ENCODE assay signal across 1 mouse cellular context in the genomic region with DNA sequence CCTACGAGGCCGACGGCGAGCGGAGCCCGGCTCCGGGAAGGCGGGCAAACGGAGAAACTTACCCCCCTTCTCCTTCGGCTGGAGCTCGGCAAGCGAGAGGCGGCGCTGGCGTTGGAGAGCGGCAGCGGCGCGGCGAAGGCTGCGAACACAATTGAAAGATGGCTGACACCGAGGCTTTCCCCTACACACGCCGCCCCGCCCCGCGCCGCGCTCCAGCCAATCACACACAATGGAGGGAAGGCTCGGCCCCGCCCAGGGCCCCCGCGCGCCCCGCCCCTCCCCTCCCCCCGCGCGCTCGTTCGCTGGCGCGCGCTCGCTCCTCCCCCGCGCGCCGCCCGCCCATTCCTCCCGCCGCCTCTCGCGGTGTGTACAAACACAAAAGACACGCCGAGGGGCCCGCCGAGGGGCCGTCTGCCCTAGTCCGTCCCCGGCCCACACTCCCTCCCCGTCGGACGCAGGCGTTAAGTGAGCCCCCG.
A peak's percentile ranks its signal among the peaks of the same experiment; 100 is the strongest.
TF ChIP-seq lines count a peak whose summit lies in the region.

No protein-coding gene starts in this region.

TF ChIP-seq in MEL, 35 proteins besides CTCF, POLR2A, EP300 and RAD21 (continued from another document):
- no peak for TF ChIP-seq POLR2AphosphoS5 (IDR thresholded peaks at IDR 0.05; ENCODE audit: borderline replicate concordance, low read depth, low read length)
- no peak for TF ChIP-seq E2F4 (IDR thresholded peaks at IDR 0.05; ENCODE audit: borderline replicate concordance, low read depth, low read length)
- 0 out of 2 replicates have a peak, but pooled peaks have one; percentile 43 for TF ChIP-seq MAX (IDR thresholded peaks at IDR 0.05; ENCODE audit: low read length)
- no peak for TF ChIP-seq MAZ (IDR thresholded peaks at IDR 0.05; ENCODE audit: low read depth, low read length)
- TF ChIP-seq ZMIZ1 (IDR thresholded peaks at IDR 0.05; ENCODE audit: low read depth, low read length), result peak; percentile 97
- no peak for TF ChIP-seq TAL1 (IDR thresholded peaks at IDR 0.05; ENCODE audit: low read length)
- TF ChIP-seq UBTF (IDR thresholded peaks at IDR 0.05; ENCODE audit: borderline replicate concordance, insufficient read depth, low read depth, low read length), result peak; percentile 93; the same call in 1 of the 2 replicates
- TF ChIP-seq USF1 (IDR thresholded peaks at IDR 0.05; ENCODE audit: low read depth, low read length), result no peak
- no peak for TF ChIP-seq MAFK (IDR thresholded peaks at IDR 0.05; ENCODE audit: borderline replicate concordance, low read depth, low read length)
- no peak for TF ChIP-seq GATA1 (IDR thresholded peaks at IDR 0.05; ENCODE audit: low read depth, low read length)
- no peak for TF ChIP-seq KAT2A (conservative IDR thresholded peaks at IDR 0.05; ENCODE audit: low read depth, low read length)
- no peak for TF ChIP-seq NRF1 (IDR thresholded peaks at IDR 0.05; ENCODE audit: insufficient read depth, low read depth, low read length, poor library complexity, severe bottlenecking)
- TF ChIP-seq GABPA (IDR thresholded peaks at IDR 0.05; ENCODE audit: low read depth, low read length), result no peak
- no peak for TF ChIP-seq ZKSCAN1 (IDR thresholded peaks at IDR 0.05; ENCODE audit: low read depth, low read length)
- no peak for TF ChIP-seq CHD1 (IDR thresholded peaks at IDR 0.05; ENCODE audit: low read depth, low read length)
- peak; percentile 97 for TF ChIP-seq NELFE (IDR thresholded peaks at IDR 0.05; ENCODE audit: low read depth, low read length)
- TF ChIP-seq BHLHE40 (IDR thresholded peaks at IDR 0.05; ENCODE audit: borderline replicate concordance, low read depth, low read length), result no peak
- no peak for TF ChIP-seq ELF1 (IDR thresholded peaks at IDR 0.05; ENCODE audit: low read depth, low read length)
- no peak for TF ChIP-seq USF2 (IDR thresholded peaks at IDR 0.05; ENCODE audit: borderline replicate concordance in 1 of 2, insufficient read depth in 1 of 2, low read depth in 1 of 2, low read length in 2 of 2)
